Mouse (Mus musculus): Measurements from ENCODE around the gene Gm21954. TPM values are rescaled to one million over a fixed set of nuclear protein-coding genes. Genes with fewer than 3 reads are reported as not detected.

The Gm21954 gene
- total and polyA plus RNA-seq, 3 experiments, result not detected

- no peak for DNase-seq (ENCODE audit: extremely low read depth)
- Histone ChIP-seq H3K4me1 (ENCODE audit: control insufficient read depth in 1 of 2, insufficient read depth in 2 of 2) (no peaks in the 10 kb centered on the region), H3K4me2 (ENCODE audit: insufficient read depth, low read depth, poor library complexity, severe bottlenecking) (no peak overlapping the region), H3K36me3 (replicated peaks in 1 of 2; ENCODE audit: control insufficient read depth in 1 of 2, insufficient read depth in 1 of 2, low read length in 1 of 2) (no peaks in the 10 kb centered on the region), H3K4me3 (replicated peaks in 1 of 3; ENCODE audit: low read depth in 2 of 3, low read length in 2 of 3, poor library complexity in 1 of 3) (no peak overlapping the region), H3K27ac (ENCODE audit: insufficient read depth, low read depth) (no peak overlapping the region), H3K79me2 (replicated peaks; ENCODE audit: control insufficient read depth, extremely low read depth, insufficient read depth, poor library complexity, severe bottlenecking) (no peaks in the 10 kb centered on the region), H3K9me3 (replicated peaks; ENCODE audit: low read length) (peaks cover 78% of the 10 kb centered on the region), H3K27me3 (replicated peaks) (no peaks in the 10 kb centered on the region), H3K9ac (ENCODE audit: insufficient read depth, low read depth) (no peak overlapping the region)
- TF ChIP-seq CHD1 (IDR thresholded peaks at IDR 0.05; ENCODE audit: low read depth, low read length) (no peak), IRF4 (IDR thresholded peaks at IDR 0.05; ENCODE audit: low read depth, low read length) (no peak), NELFE (IDR thresholded peaks at IDR 0.05; ENCODE audit: low read depth, low read length) (no peak), JUN (IDR thresholded peaks at IDR 0.05; ENCODE audit: insufficient read depth, low read depth, low read length) (no peak), USF2 (conservative IDR thresholded peaks at IDR 0.05; ENCODE audit: low read depth, low read length) (no peak), ZNF384 (IDR thresholded peaks at IDR 0.05; ENCODE audit: low read depth, low read length) (no peak), HCFC1 (IDR thresholded peaks at IDR 0.05; ENCODE audit: low read depth, low read length) (no peak), MXI1 (IDR thresholded peaks at IDR 0.05; ENCODE audit: low read depth, low read length) (no peak), JUND (conservative IDR thresholded peaks at IDR 0.05; ENCODE audit: low read depth, low read length) (no peak), CHD2 (IDR thresholded peaks at IDR 0.05; ENCODE audit: low read length) (no peak), ETS1 (conservative IDR thresholded peaks at IDR 0.05; ENCODE audit: low read depth, low read length) (no peak), USF1 (IDR thresholded peaks at IDR 0.05; ENCODE audit: low read depth, low read length) (no peak), TCF12 (IDR thresholded peaks at IDR 0.05; ENCODE audit: low read depth, low read length) (no peak)
- dilution Hi-C loops (cut with MboI; ENCODE audit: extremely low pct_ligation_motif_present, extremely low pct_unique_long_range_greater_than_20kb, low sequenced_read_pairs), result no loop called here
- in situ Hi-C loops (cut with MboI; ENCODE audit: low pct_ligation_motif_present, low pct_unique_long_range_greater_than_20kb, low sequenced_read_pairs), result no loop called here
These were observed 25.3 kb downstream of the Gm21954 start for GRCm38 (mm10) chr3:55446681-55447080.

GRCm38 (mm10) chr3:55443725-55444124, 28.3 kb downstream of the Gm21954 start:
- dilution Hi-C loops (cut with MboI; ENCODE audit: extremely low pct_ligation_motif_present, extremely low pct_unique_long_range_greater_than_20kb, low sequenced_read_pairs), result no loop called here
- H3K4me3 ChIP-seq (replicated peaks in 1 of 3; ENCODE audit: low read depth in 2 of 3, low read length in 2 of 3, poor library complexity in 1 of 3), result no peak overlapping the region

More at GRCm38 (mm10) chr3:55443725-55444124, 28.3 kb downstream of the Gm21954 start:
- no peak overlapping the region for H3K4me2 ChIP-seq (ENCODE audit: insufficient read depth, low read depth, poor library complexity, severe bottlenecking)
- no peaks in the 10 kb centered on the region for H3K79me2 ChIP-seq (replicated peaks; ENCODE audit: control insufficient read depth, extremely low read depth, insufficient read depth, poor library complexity, severe bottlenecking)
- H3K9me3 ChIP-seq (replicated peaks; ENCODE audit: low read length), result peaks cover 83% of the 10 kb centered on the region
- in situ Hi-C loops (cut with MboI; ENCODE audit: low pct_ligation_motif_present, low pct_unique_long_range_greater_than_20kb, low sequenced_read_pairs), result no loop called here
- DNase-seq (ENCODE audit: extremely low read depth), result no peak
- H3K9ac ChIP-seq (ENCODE audit: insufficient read depth, low read depth), result no peak overlapping the region
- no peaks in the 10 kb centered on the region for H3K36me3 ChIP-seq (replicated peaks in 1 of 2; ENCODE audit: control insufficient read depth in 1 of 2, insufficient read depth in 1 of 2, low read length in 1 of 2)
- H3K27me3 ChIP-seq (replicated peaks), result no peaks in the 10 kb centered on the region
- H3K4me1 ChIP-seq (ENCODE audit: control insufficient read depth in 1 of 2, insufficient read depth in 2 of 2), result no peaks in the 10 kb centered on the region
- TF ChIP-seq POLR2AphosphoS2 (IDR thresholded peaks at IDR 0.05; ENCODE audit: low read depth, low read length) (no peak), GABPA (IDR thresholded peaks at IDR 0.05; ENCODE audit: insufficient replicate concordance, low read depth, low read length) (no peak), RCOR1 (conservative IDR thresholded peaks at IDR 0.05; ENCODE audit: low read depth, low read length) (no peak), TCF12 (IDR thresholded peaks at IDR 0.05; ENCODE audit: low read depth, low read length) (no peak), JUND (conservative IDR thresholded peaks at IDR 0.05; ENCODE audit: low read depth, low read length) (no peak), JUN (IDR thresholded peaks at IDR 0.05; ENCODE audit: insufficient read depth, low read depth, low read length) (no peak), PAX5 (IDR thresholded peaks at IDR 0.05; ENCODE audit: low read length) (no peak), IRF4 (IDR thresholded peaks at IDR 0.05; ENCODE audit: low read depth, low read length) (no peak), MYC (IDR thresholded peaks at IDR 0.05; ENCODE audit: low read depth, low read length) (no peak), ELF1 (IDR thresholded peaks at IDR 0.05; ENCODE audit: low read depth, low read length) (no peak), SMC3 (IDR thresholded peaks at IDR 0.05; ENCODE audit: low read depth, low read length) (no peak), POLR2A (IDR thresholded peaks at IDR 0.05; ENCODE audit: low read depth, low read length) (no peak), UBTF (IDR thresholded peaks at IDR 0.05; ENCODE audit: low read depth, low read length) (no peak), ZKSCAN1 (IDR thresholded peaks at IDR 0.05; ENCODE audit: borderline replicate concordance, low read depth, low read length) (no peak), CHD1 (IDR thresholded peaks at IDR 0.05; ENCODE audit: low read depth, low read length) (no peak), SIN3A (IDR thresholded peaks at IDR 0.05; ENCODE audit: low read length) (no peak), ZMIZ1 (IDR thresholded peaks at IDR 0.05; ENCODE audit: low read depth, low read length) (no peak), ETS1 (conservative IDR thresholded peaks at IDR 0.05; ENCODE audit: low read depth, low read length) (no peak)
- no peak overlapping the region for H3K27ac ChIP-seq (ENCODE audit: insufficient read depth, low read depth)
